Mouse (Mus musculus) testis, adult 2 months (tissue): ENCODE measurements around the gene Shank2. TPM values are rescaled to one million over a fixed set of nuclear protein-coding genes. Genes with fewer than 3 reads are reported as not detected.

ENCODE experiments used
- H3K27ac ChIP-seq: fragments of 200-500 bp; 2 replicates; pipeline ENCODE4 v1.5.1; 2012; ENCODE audit warnings: low read depth, low read length; ENCODE audit not compliant: control insufficient read depth, insufficient read depth
- H3K27me3 ChIP-seq: fragments of 200-500 bp; 2 replicates; pipeline ENCODE4 v1.6.1; 2012; ENCODE audit warnings: mild to moderate bottlenecking, low read length, moderate library complexity; ENCODE audit not compliant: control insufficient read depth, insufficient read depth
- H3K36me3 ChIP-seq: fragments of 200-500 bp; 2 replicates; pipeline ENCODE4 v1.6.1; 2012; ENCODE audit warnings: mild to moderate bottlenecking, low read length; ENCODE audit not compliant: control insufficient read depth, insufficient read depth
- H3K4me1 ChIP-seq: fragments of 200-500 bp; 2 replicates; pipeline ENCODE4 v1.6.1; 2012; ENCODE audit warnings: low read length; ENCODE audit not compliant: control insufficient read depth, insufficient read depth
- H3K4me3 ChIP-seq: fragments of 200-500 bp; 2 replicates; pipeline ENCODE4 v1.5.1; 2012; ENCODE audit warnings: low read depth, mild to moderate bottlenecking, low read length, moderate library complexity, mixed read lengths; ENCODE audit not compliant: control insufficient read depth
- CTCF ChIP-seq: fragments of 200-500 bp; IDR thresholded peaks from 2 replicates; pipeline ENCODE4 v1.5.1; 2012; ENCODE audit warnings: low read depth, mild to moderate bottlenecking, inconsistent platforms, low read length, moderate library complexity; ENCODE audit not compliant: control insufficient read depth, insufficient read depth, insufficient replicate concordance
- POLR2A ChIP-seq: fragments of 200-500 bp; IDR thresholded peaks from 2 replicates; pipeline ENCODE4 v1.6.1; 2012; ENCODE audit warnings: low read depth, mild to moderate bottlenecking, inconsistent platforms, low read length, moderate library complexity; ENCODE audit not compliant: control insufficient read depth
- polyA plus RNA-seq: library from polyadenylated mRNA; depleted of rRNA; stranded (reverse); fragments of >200 nt; gene quantifications from 2 replicates; pipeline ENCODE4 v1.2.3, GENCODE M21; 2012

Shank2 gene
- polyA plus RNA-seq, 1 experiment = 34.7 TPM

DNA sequence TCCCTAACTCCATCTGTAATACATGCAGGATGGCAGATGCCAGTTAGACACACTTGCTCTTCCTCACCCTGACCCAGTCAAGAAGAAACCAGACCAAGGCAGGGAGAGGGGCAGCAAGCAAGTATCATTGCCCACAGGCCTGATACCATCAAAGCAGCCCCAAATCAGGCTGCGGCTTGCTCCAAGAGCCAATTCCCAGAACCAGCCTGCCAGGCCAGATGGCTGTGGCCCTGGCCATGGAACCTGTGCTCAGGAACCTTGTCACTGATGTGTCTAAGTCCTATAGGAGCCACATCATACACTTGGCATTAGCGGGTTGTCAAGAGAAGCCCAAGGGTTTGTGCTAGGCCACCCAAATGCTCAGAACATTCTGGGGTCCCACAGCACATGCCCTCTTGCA, 322.3 kb downstream of the Shank2 start:
- Histone ChIP-seq H3K36me3 (no peaks in the 10 kb centered on the region), H3K4me3 (no peak overlapping the region), H3K27ac (no peak overlapping the region), H3K4me1 (no peaks in the 10 kb centered on the region), H3K27me3 (no peaks in the 10 kb centered on the region)
- TF ChIP-seq CTCF (no peak), POLR2A (no peak)

DNA sequence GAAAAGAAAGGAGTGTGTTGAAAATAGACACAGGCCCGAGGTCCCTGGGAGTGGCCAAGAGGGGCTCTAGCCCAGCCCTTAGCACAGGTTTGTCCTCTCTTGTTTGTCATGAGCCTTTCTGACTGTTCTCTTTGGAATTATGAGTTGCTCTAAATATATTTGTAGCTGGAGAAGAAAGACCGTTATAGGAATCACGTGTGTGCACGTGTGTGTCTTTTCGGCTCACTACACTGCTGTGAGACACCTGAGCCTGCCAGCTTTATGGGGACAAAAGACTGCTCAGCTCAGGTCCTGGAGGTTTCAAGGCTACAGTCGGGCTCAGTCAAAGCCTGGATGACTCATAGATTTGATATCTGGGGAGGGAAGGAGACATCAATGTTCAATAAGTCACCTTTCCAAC, 323.1 kb downstream of the Shank2 start:
- H3K27ac ChIP-seq = no peak overlapping the region
- no peaks in the 10 kb centered on the region for H3K36me3 ChIP-seq
- H3K4me3 ChIP-seq = no peak overlapping the region
- TF ChIP-seq POLR2A (no peak), CTCF (no peak)
- no peaks in the 10 kb centered on the region for H3K27me3 ChIP-seq
- no peaks in the 10 kb centered on the region for H3K4me1 ChIP-seq

DNA sequence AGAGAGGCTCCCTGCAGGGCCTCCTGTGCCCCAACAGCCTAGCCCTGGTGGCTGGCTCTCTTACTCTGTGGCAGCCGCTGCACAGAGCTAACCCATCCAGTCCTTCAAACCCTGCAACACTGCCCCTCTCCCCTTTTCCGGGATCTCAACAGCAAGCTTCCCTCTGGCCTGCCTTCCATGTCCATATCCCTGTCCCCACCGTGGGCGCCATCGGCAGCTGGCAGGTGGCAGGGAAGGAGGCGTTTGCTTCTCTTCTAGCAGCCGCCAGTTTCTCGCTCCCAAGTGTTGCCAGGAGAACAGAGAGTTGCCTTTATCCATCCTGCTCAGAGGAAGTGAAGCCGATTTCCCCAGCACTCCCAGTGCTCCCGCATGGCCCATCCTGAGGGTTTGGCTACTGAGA, 323.9 kb downstream of the Shank2 start:
- Histone ChIP-seq H3K27ac (no peak overlapping the region), H3K27me3 (no peaks in the 10 kb centered on the region), H3K4me3 (no peak overlapping the region), H3K36me3 (no peaks in the 10 kb centered on the region), H3K4me1 (no peaks in the 10 kb centered on the region)
- no peak for TF ChIP-seq CTCF
- TF ChIP-seq POLR2A = no peak

DNA sequence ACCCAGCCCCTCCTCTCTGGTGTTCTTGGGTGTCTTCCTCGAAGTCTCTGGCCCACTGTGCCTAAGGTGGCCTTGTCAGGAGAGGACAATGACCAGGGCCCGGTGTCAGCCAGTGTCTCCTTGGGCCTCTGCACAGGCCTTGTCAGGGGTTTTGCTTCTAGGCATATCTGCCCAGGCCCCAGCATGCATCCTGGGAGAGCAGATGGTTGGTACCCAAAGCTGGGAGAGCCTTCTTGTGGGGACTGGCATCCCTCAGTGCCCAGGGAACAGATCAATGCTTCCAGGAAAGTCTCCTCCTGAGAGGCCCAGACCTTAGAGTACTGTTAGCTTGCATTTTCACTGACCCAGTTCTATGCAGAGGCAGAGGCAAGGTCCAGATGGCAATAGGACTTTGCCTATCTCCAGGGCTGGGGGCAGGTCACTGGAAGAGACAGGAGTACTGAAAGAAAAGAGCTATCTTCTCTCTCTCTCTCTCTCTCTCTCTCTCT, 327.7 kb downstream of the Shank2 start:
- TF ChIP-seq CTCF = no peak
- no peak for TF ChIP-seq POLR2A
- Histone ChIP-seq H3K27me3 (no peaks in the 10 kb centered on the region), H3K4me3 (no peak overlapping the region), H3K27ac (no peak overlapping the region), H3K36me3 (no peaks in the 10 kb centered on the region), H3K4me1 (no peaks in the 10 kb centered on the region)

DNA sequence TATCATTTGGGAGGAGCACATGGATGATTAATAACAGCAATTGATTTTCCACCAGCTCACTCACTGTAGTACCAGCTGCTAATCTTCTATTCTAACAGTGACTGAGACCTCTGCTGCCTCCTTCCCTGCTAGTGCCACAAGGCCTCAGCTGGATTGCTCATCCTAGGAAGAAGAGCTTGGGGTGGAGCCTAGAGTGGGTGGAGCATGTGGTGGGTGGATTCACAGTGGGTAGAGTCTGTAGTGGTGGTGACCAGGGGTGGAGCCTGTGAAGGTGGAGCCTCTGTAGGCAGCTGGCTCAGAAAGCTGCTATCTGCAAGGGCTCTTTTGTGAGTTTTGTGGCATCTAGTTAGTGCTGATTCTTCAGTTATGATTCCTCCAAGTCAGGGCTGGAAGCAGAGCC, 334.9 kb downstream of the Shank2 start:
- Histone ChIP-seq H3K4me1 (no peaks in the 10 kb centered on the region), H3K27me3 (no peaks in the 10 kb centered on the region), H3K36me3 (no peaks in the 10 kb centered on the region), H3K4me3 (no peak overlapping the region), H3K27ac (no peak overlapping the region)
- no peak for TF ChIP-seq POLR2A
- TF ChIP-seq CTCF = no peak

DNA sequence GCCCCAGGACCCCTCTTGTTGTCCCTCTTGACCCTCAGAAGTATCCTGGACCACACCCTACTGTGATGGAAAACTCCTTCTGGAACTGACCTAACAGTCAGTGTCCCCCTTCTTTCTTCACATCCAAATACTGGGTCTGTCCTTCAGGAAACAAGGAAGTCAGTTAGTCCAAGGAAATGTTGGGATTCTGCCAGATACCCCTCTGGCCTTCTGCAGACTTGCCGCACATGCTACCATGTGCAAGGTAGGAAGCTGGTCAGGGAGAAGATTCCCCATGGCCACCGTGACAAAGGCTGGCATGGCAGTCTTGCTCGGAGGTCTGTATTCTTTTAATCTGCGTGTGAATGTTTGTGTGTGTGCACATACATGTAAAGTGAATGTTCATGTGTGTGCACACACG, 337.0 kb downstream of the Shank2 start:
- no peak for TF ChIP-seq POLR2A
- no peak for TF ChIP-seq CTCF
- Histone ChIP-seq H3K4me1 (no peaks in the 10 kb centered on the region), H3K36me3 (no peaks in the 10 kb centered on the region), H3K27ac (no peak overlapping the region), H3K4me3 (no peak overlapping the region), H3K27me3 (no peaks in the 10 kb centered on the region)

DNA sequence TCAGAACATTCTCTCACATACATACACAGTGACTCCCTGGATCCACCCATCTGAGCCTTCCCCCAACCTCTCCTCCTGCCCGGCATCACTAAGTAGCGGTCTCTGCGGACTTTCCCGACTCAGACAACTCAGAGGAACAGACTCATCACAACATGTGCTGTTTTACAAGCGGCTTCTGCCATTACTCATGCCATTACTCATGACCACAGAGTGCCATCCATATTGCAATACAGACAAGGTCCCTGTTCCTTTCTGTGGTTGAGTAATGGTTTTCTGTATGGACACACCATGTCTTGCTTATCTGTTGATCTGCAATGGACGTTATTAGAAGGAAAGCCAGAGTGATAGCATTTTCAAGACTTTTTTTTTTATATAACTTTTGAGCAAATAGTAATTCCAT, 338.6 kb downstream of the Shank2 start:
- no peak overlapping the region for H3K27ac ChIP-seq
- H3K4me1 ChIP-seq = no peaks in the 10 kb centered on the region
- no peak for TF ChIP-seq CTCF
- TF ChIP-seq POLR2A = no peak
- H3K27me3 ChIP-seq = no peaks in the 10 kb centered on the region
- no peak overlapping the region for H3K4me3 ChIP-seq
- H3K36me3 ChIP-seq = no peaks in the 10 kb centered on the region

DNA sequence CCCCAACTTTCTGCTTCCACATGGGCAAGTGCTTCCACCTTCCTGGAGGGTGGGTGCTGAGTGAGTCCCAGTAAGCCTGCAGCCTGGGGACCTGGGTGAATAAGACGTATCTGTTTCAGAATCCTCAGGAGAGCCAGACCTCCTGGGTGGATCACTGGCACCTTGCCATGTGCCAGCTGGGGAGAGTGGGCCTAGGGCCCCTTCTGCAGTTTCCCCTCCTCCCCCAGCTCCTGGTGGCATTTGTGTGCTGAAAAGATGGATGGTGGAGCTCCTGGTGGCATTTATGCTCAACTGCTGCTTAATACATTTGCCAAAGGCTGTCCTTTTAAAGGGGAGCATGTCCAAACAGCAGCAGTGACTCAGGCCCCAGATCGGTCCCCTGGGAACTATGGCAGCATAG, 364.4 kb downstream of the Shank2 start:
- no peaks in the 10 kb centered on the region for H3K27me3 ChIP-seq
- no peaks in the 10 kb centered on the region for H3K4me1 ChIP-seq
- H3K4me3 ChIP-seq = peak overlapping the region; percentile 54
- H3K36me3 ChIP-seq = no peaks in the 10 kb centered on the region
- no peak for TF ChIP-seq CTCF
- no peak for TF ChIP-seq POLR2A
- H3K27ac ChIP-seq = no peak overlapping the region
